Mouse (Mus musculus): ENCODE measurements around the gene Slco1c1.

Gene Slco1c1

DNA sequence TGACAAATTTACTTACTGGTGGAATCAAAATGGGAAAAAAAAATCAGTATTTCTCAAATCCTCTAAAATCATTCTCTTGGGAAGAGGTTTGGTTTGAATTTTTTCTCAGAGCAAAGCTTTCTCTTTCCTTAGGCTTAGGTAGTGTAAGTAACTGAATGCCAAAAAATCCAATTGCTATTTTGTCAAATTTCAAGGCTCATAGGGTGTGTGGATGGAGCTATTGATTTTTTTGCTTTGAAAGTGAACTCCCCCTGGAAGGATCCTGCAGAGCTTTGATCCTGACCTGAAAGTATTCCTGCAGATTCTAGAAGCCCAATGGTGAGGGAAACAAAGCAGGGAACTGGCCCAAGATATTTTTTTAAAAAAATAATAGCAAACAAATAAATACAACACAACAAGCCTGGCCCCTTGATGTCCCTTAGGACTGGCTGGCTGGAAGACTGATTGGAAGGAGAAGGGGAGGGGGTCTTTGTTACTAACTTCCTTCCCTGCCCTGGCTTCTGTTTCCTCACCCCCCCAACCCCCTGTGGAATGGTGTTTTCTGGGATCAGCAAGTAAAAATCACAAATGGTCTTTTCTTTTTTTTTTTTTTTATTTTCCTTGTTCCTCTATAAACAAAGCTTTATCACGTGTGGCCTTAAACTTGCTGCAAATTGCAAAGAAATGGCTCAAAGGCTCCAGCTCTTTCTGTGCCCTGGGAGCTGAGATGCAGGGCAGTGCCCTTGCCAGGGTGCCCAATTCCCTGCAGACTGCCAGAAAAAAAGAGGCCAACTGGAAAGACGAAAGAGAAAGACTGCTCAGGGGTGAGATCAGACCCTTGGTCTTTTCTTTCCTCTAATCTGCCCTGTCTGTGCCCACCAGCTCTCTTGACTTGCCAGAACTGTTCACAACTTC lies at the start of gene Slco1c1:
Gene Slco1c1 (plus strand): TSS at position 622 of the 894 bp plus-strand sequence.
- in situ Hi-C loops (cut with MboI, MseI), result no loop called here

DNA sequence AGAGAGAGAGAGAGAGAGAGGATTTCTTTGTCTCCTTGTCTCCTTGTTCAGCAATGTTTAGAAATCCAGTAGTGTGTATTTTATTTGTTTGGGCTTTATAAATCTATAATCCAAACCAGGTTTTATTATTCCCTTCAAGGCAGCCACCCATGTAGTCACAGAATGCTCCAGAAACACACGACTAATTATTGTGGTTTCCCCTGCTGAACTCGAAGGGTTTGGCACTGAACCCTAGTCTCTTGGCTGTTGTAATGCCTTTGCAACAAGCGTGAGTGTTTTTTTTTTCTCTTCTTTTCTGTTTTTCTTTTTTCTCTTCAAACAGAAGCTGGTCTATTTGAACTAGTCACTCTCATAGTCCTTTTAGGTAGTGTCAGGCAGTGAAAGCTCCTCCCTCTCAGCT lies 49.5 kb upstream of the Slco1c1 start:
- in situ Hi-C loops (cut with MboI, MseI), result no loop called here

GRCm38 (mm10) chr6:141485302-141486021 lies 38.7 kb upstream of the Slco1c1 start:
- in situ Hi-C loops (cut with MboI, MseI), result no loop called here

DNA sequence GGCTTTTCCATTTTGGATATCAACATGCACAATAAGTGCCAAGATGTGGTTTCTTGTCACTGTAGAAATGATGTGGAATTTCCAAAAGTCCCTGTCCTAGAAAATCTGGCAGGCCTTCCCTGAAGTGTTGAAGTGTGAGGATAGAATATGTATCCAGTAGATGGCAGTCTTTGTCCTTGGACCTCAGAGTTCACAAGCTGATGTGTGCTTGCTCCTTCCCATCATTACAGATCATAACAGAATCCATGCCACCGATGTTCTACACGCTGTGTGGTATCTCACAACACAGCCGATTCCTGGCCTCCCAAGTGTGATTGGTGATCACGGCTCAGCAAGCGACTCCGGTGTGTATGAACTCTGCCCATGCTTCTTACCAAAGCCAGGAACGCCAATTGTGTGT lies 36.9 kb upstream of the Slco1c1 start:
- in situ Hi-C loops (cut with MboI, MseI), result no loop called here

- in situ Hi-C loops (cut with MboI, MseI), result no loop called here
These were observed 35.5 kb upstream of the Slco1c1 start for GRCm38 (mm10) chr6:141488619-141489018.

DNA sequence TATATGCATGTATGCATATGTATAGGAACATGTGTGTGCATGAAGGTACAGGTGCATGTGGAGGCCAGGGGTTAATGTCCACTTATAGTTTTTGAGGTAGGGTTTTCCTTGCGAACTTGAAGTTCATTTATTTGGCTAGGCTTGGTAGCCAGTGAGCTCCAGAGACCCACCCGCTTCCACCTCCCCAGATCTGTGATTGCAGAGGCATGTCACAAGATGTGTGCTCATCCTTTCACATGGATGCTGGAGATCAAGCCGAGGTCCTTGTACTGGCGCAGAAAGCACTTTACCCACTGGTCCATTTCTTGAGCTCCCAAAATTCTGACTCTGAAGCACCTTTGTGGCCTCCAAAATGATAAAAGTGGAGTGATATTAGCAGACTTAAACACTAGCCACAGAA lies 29.3 kb upstream of the Slco1c1 start:
- in situ Hi-C loops (cut with MboI, MseI), result no loop called here

DNA sequence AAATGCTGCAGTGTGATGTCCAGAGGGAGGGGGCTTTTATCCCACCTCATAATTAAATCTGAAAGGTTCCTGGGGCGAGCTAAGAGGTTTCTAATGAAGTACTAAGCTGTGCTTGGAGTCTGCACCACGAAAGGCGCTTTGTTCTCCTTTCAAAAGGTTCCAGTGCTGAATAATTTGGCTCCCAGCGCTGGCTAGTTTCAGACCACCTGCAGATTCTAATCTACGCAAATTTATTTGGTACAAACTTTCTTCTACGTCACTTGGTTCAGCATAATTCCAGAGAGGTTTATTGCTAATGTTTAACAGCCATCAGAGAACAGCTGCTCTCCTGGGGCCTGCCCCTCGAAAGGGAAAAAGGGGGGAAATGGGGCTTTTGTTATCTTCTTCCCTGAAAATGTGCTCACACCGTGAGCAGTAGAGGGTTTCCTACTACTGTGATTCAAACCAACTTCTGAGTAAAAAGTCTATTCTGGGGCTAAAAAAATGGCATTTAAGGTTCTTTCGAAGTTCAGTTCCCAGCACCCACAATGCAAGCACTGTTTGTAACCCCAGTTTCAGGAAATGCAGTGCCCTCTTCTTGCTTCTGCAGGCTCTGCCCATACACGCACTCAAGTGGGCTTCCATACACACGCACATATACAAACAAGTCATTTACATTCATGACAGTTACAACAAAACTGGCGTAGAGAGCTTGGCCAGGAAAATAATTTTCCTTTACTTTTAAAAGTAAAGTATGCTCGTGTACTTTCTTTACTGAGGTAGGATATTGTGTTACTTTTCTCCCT lies 28.3 kb upstream of the Slco1c1 start:
- in situ Hi-C loops (cut with MboI, MseI), result no loop called here

DNA sequence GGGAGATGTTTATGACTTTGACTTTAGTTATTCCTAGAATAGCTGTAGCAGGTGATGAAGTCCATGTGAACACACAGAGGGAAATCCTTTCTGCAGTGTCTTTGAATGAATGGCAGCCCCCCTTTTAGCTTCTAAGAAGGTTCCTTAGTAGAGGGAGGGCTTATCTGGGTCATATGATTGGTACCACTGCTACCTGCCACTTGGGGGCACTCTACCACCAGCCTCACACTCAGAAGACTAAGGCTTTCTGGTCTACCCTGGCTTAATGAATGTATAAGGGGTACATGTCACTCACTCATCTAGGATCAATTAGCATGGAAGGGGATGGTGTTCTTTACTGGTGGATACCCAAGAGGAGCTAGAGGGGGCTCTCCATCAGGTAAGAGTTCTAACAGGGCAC lies 24.7 kb upstream of the Slco1c1 start:
- in situ Hi-C loops (cut with MboI, MseI), result no loop called here

GRCm38 (mm10) chr6:141501171-141501570 lies 23.0 kb upstream of the Slco1c1 start:
- in situ Hi-C loops (cut with MboI, MseI), result no loop called here

- in situ Hi-C loops (cut with MboI, MseI), result no loop called here
These were observed 1.6 kb upstream of the Slco1c1 start for GRCm38 (mm10) chr6:141522541-141522940.

GRCm38 (mm10) chr6:141525787-141526186 lies 1.6 kb downstream of the Slco1c1 start:
- in situ Hi-C loops (cut with MboI, MseI), result no loop called here

- in situ Hi-C loops (cut with MboI, MseI), result no loop called here
These were observed 6.7 kb downstream of the Slco1c1 start for GRCm38 (mm10) chr6:141530865-141531264.

GRCm38 (mm10) chr6:141537298-141537697 lies 13.1 kb downstream of the Slco1c1 start:
- in situ Hi-C loops (cut with MboI, MseI), result no loop called here

- in situ Hi-C loops (cut with MboI, MseI), result no loop called here
These were observed 17.0 kb downstream of the Slco1c1 start for GRCm38 (mm10) chr6:141541136-141541535.

DNA sequence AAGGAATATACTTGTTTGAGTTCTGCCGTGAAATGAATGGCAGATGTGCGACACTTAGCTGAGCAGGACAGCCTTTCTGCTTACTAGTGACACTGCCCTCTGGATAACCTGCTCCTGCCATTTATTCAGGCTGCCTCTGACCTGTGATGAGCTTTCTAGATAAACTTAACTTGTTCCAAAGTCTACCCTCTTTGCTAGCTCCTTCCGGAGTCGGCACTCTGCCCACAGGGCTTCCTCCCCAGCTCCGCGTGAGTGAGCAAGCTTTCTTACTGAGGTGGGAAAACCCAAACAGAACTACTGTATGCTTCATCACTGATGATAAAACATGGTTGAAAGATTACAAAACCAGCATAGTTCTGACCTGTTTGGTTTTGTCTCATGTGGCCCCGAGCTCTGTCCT lies 19.2 kb downstream of the Slco1c1 start:
- in situ Hi-C loops (cut with MboI, MseI), result no loop called here

DNA sequence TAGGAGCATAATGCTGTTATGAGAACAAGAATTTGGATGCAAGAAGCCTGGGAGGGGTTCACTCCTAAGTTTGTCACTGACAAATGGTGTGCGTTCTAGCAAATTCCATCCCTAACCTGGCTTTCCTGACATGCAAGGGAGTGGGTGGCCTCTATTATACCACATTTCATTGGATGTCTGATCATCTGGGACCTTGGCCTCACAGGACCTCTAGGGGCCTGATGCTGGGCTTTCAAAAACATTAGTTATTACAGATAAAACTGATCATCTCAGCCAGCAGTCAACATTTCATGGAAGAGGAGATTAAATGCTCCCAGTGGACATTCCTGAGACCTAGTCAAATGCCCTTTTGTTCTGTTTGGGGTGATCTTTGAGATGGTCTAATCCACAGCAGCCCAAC lies 34.0 kb downstream of the Slco1c1 start:
- in situ Hi-C loops (cut with MboI, MseI), result no loop called here

- in situ Hi-C loops (cut with MboI, MseI), result no loop called here
These were observed 43.2 kb downstream of the Slco1c1 start for GRCm38 (mm10) chr6:141567366-141567765.

DNA sequence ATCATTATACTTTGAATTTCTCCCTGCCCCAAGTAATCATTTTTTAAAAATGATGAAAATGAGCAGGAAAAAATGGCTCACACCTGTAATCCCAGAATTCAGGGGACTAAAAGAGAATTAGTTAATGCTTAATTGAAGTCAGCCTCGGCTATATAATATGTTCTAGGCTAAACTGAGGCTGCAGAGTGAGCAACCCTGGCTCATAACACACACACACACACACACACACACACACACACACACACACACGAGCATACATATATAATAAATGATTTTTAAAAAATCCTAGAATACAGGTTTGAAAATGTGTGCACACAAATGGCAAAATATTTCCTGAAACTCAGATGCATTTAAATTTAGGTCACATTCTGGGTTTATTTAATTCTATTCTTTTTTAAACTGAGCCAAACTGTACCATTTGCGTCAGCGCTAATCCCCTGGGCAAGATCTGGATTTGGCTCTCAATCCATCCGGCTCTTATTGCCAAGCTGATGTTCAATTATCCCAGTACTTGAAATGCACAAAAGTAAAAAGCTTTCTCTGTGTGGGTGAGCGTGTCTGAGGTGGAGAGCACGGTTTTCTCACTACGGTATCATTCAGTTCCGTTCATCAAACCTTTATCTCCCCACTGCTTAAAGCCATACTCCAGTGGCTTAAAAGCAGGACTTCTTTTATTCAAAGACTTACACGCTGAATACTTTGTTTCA lies 43.8 kb downstream of the Slco1c1 start:
- in situ Hi-C loops (cut with MboI, MseI), result no loop called here

DNA sequence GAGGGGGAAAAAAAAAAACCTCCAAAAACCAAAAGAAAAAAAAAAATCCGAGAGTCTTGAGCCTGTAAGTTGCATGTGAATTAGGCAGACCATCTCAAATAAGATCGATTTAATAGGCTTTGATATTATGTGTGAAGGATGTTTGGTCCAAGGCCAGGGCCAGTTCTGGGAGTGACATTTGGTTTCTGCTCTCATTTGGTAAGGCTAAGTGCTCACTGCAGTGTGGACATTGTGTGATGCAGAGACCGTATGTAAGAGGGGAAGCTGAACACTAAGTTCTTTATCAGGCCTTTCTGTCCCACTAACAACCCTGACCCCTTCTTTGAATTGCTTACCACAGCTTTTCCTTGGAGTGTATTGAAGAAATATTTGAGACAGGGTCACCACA lies 44.4 kb downstream of the Slco1c1 start:
- in situ Hi-C loops (cut with MboI, MseI), result no loop called here

DNA sequence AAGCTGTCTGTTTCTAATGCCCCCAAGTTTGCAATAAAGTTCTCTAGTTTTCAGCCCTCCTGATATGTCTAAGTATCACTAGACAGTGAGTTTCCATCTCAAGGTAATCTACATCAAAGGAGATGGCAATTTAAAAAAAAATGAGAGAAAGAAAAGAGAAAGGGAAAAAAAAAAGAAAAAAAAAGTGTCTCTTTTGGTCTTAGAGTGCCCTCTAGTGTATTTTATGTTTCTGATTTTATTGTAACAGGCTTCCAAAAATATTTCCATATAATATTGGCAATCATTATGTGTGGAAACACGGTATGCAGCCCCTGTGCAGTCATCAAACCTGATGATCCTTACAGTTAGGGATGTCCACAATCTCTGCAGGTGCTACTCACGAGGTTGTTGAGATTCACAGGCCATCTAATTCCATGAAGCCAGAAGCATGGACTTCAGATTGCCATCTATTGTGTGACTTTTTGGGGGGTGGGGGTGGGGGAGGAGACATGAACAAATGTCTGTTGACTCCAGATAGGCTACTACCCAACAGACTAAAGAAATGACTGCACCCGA lies 52.6 kb downstream of the Slco1c1 start:
- in situ Hi-C loops (cut with MboI, MseI), result no loop called here

DNA sequence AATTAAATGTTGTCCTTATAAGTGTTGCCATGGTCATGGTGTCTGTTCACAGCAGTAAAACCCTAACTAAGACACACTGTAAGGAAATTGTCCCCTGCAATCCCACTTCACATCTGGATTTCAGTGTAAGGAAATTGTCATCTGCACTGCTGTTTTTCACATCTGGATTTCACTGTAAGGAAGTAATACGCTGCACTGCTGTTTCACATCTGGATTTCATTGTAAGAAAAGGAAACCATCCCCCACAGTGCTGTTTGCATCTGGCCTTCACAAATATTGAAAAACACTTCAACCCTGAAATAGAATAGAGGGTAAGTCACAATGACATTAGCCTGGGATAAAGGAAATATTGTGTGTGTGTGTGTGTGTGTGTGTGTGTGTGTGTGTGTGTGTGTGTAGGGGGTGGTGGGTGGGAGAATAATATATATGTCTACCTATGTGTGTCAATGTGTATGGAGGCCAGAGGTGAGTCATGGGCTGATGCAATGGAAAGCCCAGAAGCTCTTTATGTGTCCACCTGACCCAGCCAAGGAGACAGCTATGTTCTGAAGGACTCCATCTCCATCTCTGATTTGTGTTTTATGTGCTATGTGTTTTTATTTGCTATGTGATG lies 60.7 kb downstream of the Slco1c1 start:
- in situ Hi-C loops (cut with MboI, MseI), result no loop called here

All from T-helper 2 cell (primary cell).